In the genomic region with DNA sequence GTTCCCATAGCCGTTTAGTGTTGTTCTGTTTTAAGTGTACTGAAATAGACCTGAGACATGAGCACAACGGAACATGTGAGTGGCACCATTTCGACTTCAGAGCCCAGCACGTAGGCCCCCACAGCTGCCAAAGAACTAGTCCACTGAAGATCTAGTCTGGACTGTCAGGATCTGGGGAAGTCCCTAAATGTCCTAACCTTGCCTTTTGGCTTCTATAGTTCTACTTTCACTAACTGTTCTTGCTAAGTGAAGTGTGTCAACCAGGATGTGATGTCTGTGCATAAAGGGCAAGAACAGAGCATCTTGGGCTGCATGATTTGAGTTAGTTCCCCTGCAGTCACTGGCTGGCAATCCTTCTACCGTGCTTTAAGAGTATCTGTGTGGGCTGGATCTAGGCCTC, we compare ENCODE assay signal across 14 mouse cellular contexts. TPM values are rescaled to one million over a fixed set of nuclear protein-coding genes. Genes with fewer than 3 reads are reported as not detected.
DNase-seq lines count a peak whose midpoint lies in the region; ATAC-seq lines count a peak whose summit lies in the region.
"Had no signal": no experiment of that assay in that cellular context is flagged by ENCODE, and none has a peak within 500 bp of the region (broad histone marks: within the 10 kb centered on the region; RNA-seq: fewer than 3 reads in every experiment).

No protein-coding gene starts in this region.

- H3K9me3 ChIP-seq in hindbrain, embryonic 16.5 days (ENCODE audit: control insufficient read depth, low read length): no peaks in the 10 kb centered on the region
- H3K9me3 ChIP-seq in hindbrain, embryonic 14.5 days (ENCODE audit: control insufficient read depth, low read length): no peaks in the 10 kb centered on the region
- no peaks in the 10 kb centered on the region for H3K9me3 ChIP-seq in embryonic facial prominence, embryonic 10.5 days
- H3K9me3 ChIP-seq: embryonic facial prominence, embryonic 15.5 days; forebrain, embryonic 12.5 days; hindbrain, embryonic 12.5 days had no signal

- H3K4me2 ChIP-seq in hindbrain, embryonic 16.5 days (ENCODE audit: low read length): no peak overlapping the region
- no peak overlapping the region for H3K4me2 ChIP-seq in hindbrain, embryonic 14.5 days (replicated peaks)
- H3K4me2 ChIP-seq: forebrain, embryonic 12.5 days had no signal

- 0 out of 2 replicates have a peak, but pooled peaks have one; percentile 10 for ATAC-seq in hindbrain, embryonic 16.5 days
- ATAC-seq in hindbrain, embryonic 14.5 days (ENCODE audit: low FRiP score): no peak
- peak; percentile 17 for ATAC-seq in granulocyte monocyte progenitor cell, adult 5-6 weeks (replicated peaks; ENCODE audit: poor library complexity, severe bottlenecking)
- ATAC-seq: intestine, embryonic 16.5 days had no signal

- no peak for DNase-seq in hindbrain, embryonic 14.5 days (ENCODE audit: low spot score)
- peak; percentile 74 to 78 for DNase-seq in spleen, postnatal 36 days (ENCODE audit: low spot score in 2 of 2)
- DNase-seq in spleen, postnatal 10 days (ENCODE audit: low spot score in 2 of 2): no peak
- peak; percentile 89 for DNase-seq in splenic B cell, adult 2 months (ENCODE audit: low read depth, low spot score)
- DNase-seq in embryonic facial prominence, embryonic 10.5 days (ENCODE audit: low spot score): no peak
- no peak for DNase-seq in cerebellum, postnatal 14 days

- no peaks in the 10 kb centered on the region; the same call in 1 of the 2 replicates for H3K27me3 ChIP-seq in hindbrain, embryonic 16.5 days (replicated peaks; ENCODE audit: control insufficient read depth, insufficient read depth, low read length)
- H3K27me3 ChIP-seq in hindbrain, embryonic 14.5 days (ENCODE audit: control insufficient read depth, insufficient read depth, low read length): no peaks in the 10 kb centered on the region
- no peaks in the 10 kb centered on the region for H3K27me3 ChIP-seq in splenic B cell, adult 2 months (ENCODE audit: control insufficient read depth, insufficient read depth, low read length, poor library complexity, severe bottlenecking)
- H3K27me3 ChIP-seq in embryonic facial prominence, embryonic 10.5 days (replicated peaks; ENCODE audit: low read depth, poor library complexity, severe bottlenecking): no peaks in the 10 kb centered on the region
- H3K27me3 ChIP-seq: embryonic facial prominence, embryonic 15.5 days; hindbrain, embryonic 12.5 days had no signal

- H3K27ac ChIP-seq in hindbrain, embryonic 16.5 days (ENCODE audit: low read depth, low read length): no peak overlapping the region
- no peak overlapping the region for H3K27ac ChIP-seq in hindbrain, embryonic 14.5 days
- H3K27ac ChIP-seq in embryonic facial prominence, embryonic 10.5 days (replicated peaks): no peak overlapping the region
- H3K27ac ChIP-seq: embryonic facial prominence, embryonic 15.5 days; forebrain, embryonic 12.5 days; hindbrain, embryonic 12.5 days had no signal

- no peaks in the 10 kb centered on the region for H3K36me3 ChIP-seq in hindbrain, embryonic 16.5 days (ENCODE audit: control insufficient read depth, insufficient read depth, low read length)
- H3K36me3 ChIP-seq in hindbrain, embryonic 14.5 days (replicated peaks; ENCODE audit: control insufficient read depth, insufficient read depth): no peaks in the 10 kb centered on the region
- no peaks in the 10 kb centered on the region for H3K36me3 ChIP-seq in splenic B cell, adult 2 months (ENCODE audit: control insufficient read depth, insufficient read depth, low read length, poor library complexity, severe bottlenecking)
- H3K36me3 ChIP-seq in embryonic facial prominence, embryonic 10.5 days (replicated peaks): no peaks in the 10 kb centered on the region
- H3K36me3 ChIP-seq: embryonic facial prominence, embryonic 15.5 days; forebrain, embryonic 12.5 days; hindbrain, embryonic 12.5 days had no signal

- H3K4me3 ChIP-seq in hindbrain, embryonic 16.5 days (ENCODE audit: low read length): no peak overlapping the region
- no peak overlapping the region for H3K4me3 ChIP-seq in hindbrain, embryonic 14.5 days (replicated peaks; ENCODE audit: low read length)
- no peak overlapping the region for H3K4me3 ChIP-seq in embryonic facial prominence, embryonic 10.5 days
- H3K4me3 ChIP-seq: embryonic facial prominence, embryonic 15.5 days; forebrain, embryonic 12.5 days; hindbrain, embryonic 12.5 days had no signal

- no peak overlapping the region for H3K9ac ChIP-seq in hindbrain, embryonic 16.5 days (ENCODE audit: low read depth, low read length)
- H3K9ac ChIP-seq in hindbrain, embryonic 14.5 days: no peak overlapping the region
- H3K9ac ChIP-seq: embryonic facial prominence, embryonic 15.5 days; forebrain, embryonic 12.5 days; hindbrain, embryonic 12.5 days had no signal

- 75% methylated on average over 5 of the region's 5 CpGs for WGBS in hindbrain, embryonic 16.5 days
- WGBS in hindbrain, embryonic 14.5 days: 86% methylated on average over 5 of the region's 5 CpGs
- WGBS in embryonic facial prominence, embryonic 10.5 days: 83% methylated on average over 5 of the region's 5 CpGs

- peaks cover 8% of the 10 kb centered on the region for H3K4me1 ChIP-seq in hindbrain, embryonic 16.5 days (ENCODE audit: control insufficient read depth, insufficient read depth, low read depth, low read length)
- peaks cover 7% of the 10 kb centered on the region for H3K4me1 ChIP-seq in hindbrain, embryonic 14.5 days (replicated peaks; ENCODE audit: control insufficient read depth, insufficient read depth, low read length)
- peaks cover 30% of the 10 kb centered on the region for H3K4me1 ChIP-seq in embryonic facial prominence, embryonic 10.5 days

RNA-seq across cellular contexts. Expression of gene Haao, which starts 3.1 kb away (rescaled TPM):
- 0.15 and 0.51 TPM in 2 replicates for polyA plus RNA-seq in hindbrain, embryonic 16.5 days (2015; fragmentation: Nextera tagmentation; extraction: Ambion mirVana)
- polyA plus RNA-seq in hindbrain, embryonic 14.5 days (2014; fragmentation: Nextera tagmentation; extraction: Ambion mirVana): not detected in 2 replicates
- 36.7 and 42.2 TPM in 2 replicates for total RNA-seq in granulocyte monocyte progenitor cell, adult 5-6 weeks (2014; fragmentation: Nextera tagmentation)
- total RNA-seq in granulocyte monocyte progenitor cell, adult 5-6 weeks (2017): 17.0 and 26.2 TPM in 2 replicates
- not detected in 2 replicates for polyA plus RNA-seq in embryonic facial prominence, embryonic 10.5 days (2016; fragmentation: Nextera tagmentation; extraction: Ambion mirVana)
- total RNA-seq: heart, postnatal 10 days had no signal
- polyA plus RNA-seq: forebrain, embryonic 12.5 days; heart, embryonic 14.5 days had no signal

Comparison
In these comparisons a context has a peak if more than half of its experiments do, and no peak if none do; other contexts are left out.
1. DNase-seq: peak in spleen, postnatal 36 days (2 of 2) and splenic B cell, adult 2 months (single experiment); none in hindbrain, embryonic 14.5 days (single experiment), spleen, postnatal 10 days (0 of 2), embryonic facial prominence, embryonic 10.5 days (single experiment) and cerebellum, postnatal 14 days (0 of 2).